Mouse (Mus musculus) spleen, adult 2 months (tissue): Measurements from ENCODE around the gene Hic1.

Experiments
- CTCF ChIP-seq: fragments of 200-500 bp; IDR thresholded peaks from 2 replicates; pipeline ENCODE4 v1.5.1; 2011; ENCODE audit warnings: mild to moderate bottlenecking, inconsistent platforms; ENCODE audit not compliant: insufficient read depth, insufficient read length, insufficient replicate concordance; ENCODE audit errors: extremely low read depth
- POLR2A ChIP-seq: fragments of 200-500 bp; IDR thresholded peaks from 2 replicates; pipeline ENCODE4 v1.6.1; 2011; ENCODE audit warnings: low read depth, low read length, inconsistent platforms

DNA sequence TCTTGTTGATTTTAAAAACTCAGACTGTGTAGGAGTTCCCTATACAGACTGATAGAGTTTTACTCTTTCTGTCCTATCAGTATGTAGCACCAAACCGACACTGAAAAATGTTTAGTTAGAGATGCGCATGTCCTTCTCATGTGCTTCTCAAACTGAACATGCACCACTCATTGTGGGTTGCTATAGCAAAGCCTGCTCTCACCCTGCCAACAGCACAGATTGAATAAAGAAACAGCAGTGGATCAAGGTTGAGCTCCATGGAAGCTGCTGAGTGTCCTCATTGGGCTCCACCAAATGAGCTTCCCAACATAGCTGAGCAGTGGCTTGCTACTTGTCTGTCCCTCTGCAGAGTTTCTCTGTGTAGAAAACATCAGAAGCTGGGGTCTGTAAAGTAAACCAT lies 51.2 kb downstream of the Hic1 start:
- TF ChIP-seq POLR2A (no peak), CTCF (no peak)
